Mouse (Mus musculus) liver, embryonic 11.5 days (tissue): Measurements from ENCODE around the gene Atp2b2. TPM values are rescaled to one million over a fixed set of nuclear protein-coding genes. Genes with fewer than 3 reads are reported as not detected.

Experiments
- ATAC-seq: fragments of 200-750 bp; cut with Nextera tagmentation; replicated peaks from 2 replicates; pipeline ENCODE4 v1.8.0; 2017; ENCODE audit warnings: moderate number of reproducible peaks, mild to moderate bottlenecking, moderate TSS enrichment, moderate library complexity; ENCODE audit not compliant: low FRiP score
- DNase-seq: peaks from one replicate; pipeline ENCODE4 v3.0.0-alpha.2; 2017; ENCODE audit warnings: low spot score
- H3K27ac ChIP-seq: fragments of 300-500 bp; sonication (generic); 2 replicates; pipeline ENCODE4 v1.5.1; 2014; ENCODE audit warnings: mild to moderate bottlenecking, low read depth, low read length, control low read depth
- H3K27me3 ChIP-seq: fragments of 300-500 bp; sonication (generic); replicated peaks from 2 replicates; pipeline ENCODE4 v1.6.1; 2014; ENCODE audit warnings: low read length, mixed read lengths; ENCODE audit not compliant: control insufficient read depth, insufficient read depth
- H3K36me3 ChIP-seq: fragments of 300-500 bp; sonication (generic); 2 replicates; pipeline ENCODE4 v1.6.1; 2014; ENCODE audit warnings: mild to moderate bottlenecking, low read length, moderate library complexity, mixed read lengths; ENCODE audit not compliant: control insufficient read depth, insufficient read depth
- H3K4me1 ChIP-seq: fragments of 300-500 bp; sonication (generic); replicated peaks from 2 replicates; pipeline ENCODE4 v1.6.1; 2014; ENCODE audit warnings: low read length, mixed read lengths; ENCODE audit not compliant: control insufficient read depth, insufficient read depth
- H3K4me2 ChIP-seq: fragments of 300-500 bp; sonication (generic); 2 replicates; pipeline ENCODE4 v1.6.1; 2014; ENCODE audit warnings: mild to moderate bottlenecking, control low read depth, moderate library complexity
- H3K4me3 ChIP-seq: fragments of 300-500 bp; sonication (generic); 2 replicates; pipeline ENCODE4 v1.5.1; 2014; ENCODE audit warnings: low read depth, low read length, control low read depth
- H3K9ac ChIP-seq: fragments of 300-500 bp; sonication (generic); 2 replicates; pipeline ENCODE4 v1.6.1; 2014; ENCODE audit warnings: low read depth, low read length, control low read depth
- H3K9me3 ChIP-seq: fragments of 300-500 bp; sonication (generic); 2 replicates; pipeline ENCODE4 v1.6.1; 2016; ENCODE audit warnings: low read length, inconsistent platforms, mixed read lengths; ENCODE audit not compliant: control insufficient read depth
- WGBS: fragments of 180-500 bp; shearing (Covaris S2); extraction: QIAGEN DNeasy Blood & Tissue Kit; methylation state at CpG from one replicate; pipeline ENCODE4 v1.1.7; 2014; 5-methylcytosine and 5-hydroxymethylcytosine counted together
- polyA plus RNA-seq: library from polyadenylated mRNA; unstranded; fragments of >200 nt; fragmentation: Nextera tagmentation; extraction: Ambion mirVana; gene quantifications from 2 replicates; pipeline ENCODE4 v1.2.1, GENCODE M21; 2014

Atp2b2 gene
- polyA plus RNA-seq, 1 experiment from 2014 or later, result 0.62 TPM

- Histone ChIP-seq H3K27me3 (peaks cover 3% of the 10 kb centered on the region; the same call in 1 of the 2 replicates), H3K36me3 (no peaks in the 10 kb centered on the region), H3K9me3 (no peaks in the 10 kb centered on the region), H3K4me3 (no peak overlapping the region), H3K4me2 (no peak overlapping the region), H3K27ac (no peak overlapping the region), H3K4me1 (no peaks in the 10 kb centered on the region), H3K9ac (no peak overlapping the region)
- no peak for DNase-seq
- no peak for ATAC-seq
- WGBS, result 71% methylated on average over 6 of the region's 6 CpGs
These were observed 41.5 kb downstream of the Atp2b2 start for GRCm38 (mm10) chr6:114000928-114001327.

GRCm38 (mm10) chr6:114000304-114000703, 42.1 kb downstream of the Atp2b2 start:
- WGBS, result 54% methylated on average over 7 of the region's 7 CpGs
- no peak for DNase-seq
- no peak for ATAC-seq
- no peak overlapping the region for H3K4me3 ChIP-seq
- no peak overlapping the region for H3K9ac ChIP-seq
- no peaks in the 10 kb centered on the region for H3K27me3 ChIP-seq
- no peak overlapping the region for H3K27ac ChIP-seq
- no peaks in the 10 kb centered on the region for H3K4me1 ChIP-seq
- H3K4me2 ChIP-seq, result no peak overlapping the region
- no peaks in the 10 kb centered on the region for H3K36me3 ChIP-seq
- H3K9me3 ChIP-seq, result no peaks in the 10 kb centered on the region

- Histone ChIP-seq H3K27ac (no peak overlapping the region), H3K4me1 (no peaks in the 10 kb centered on the region), H3K9ac (no peak overlapping the region), H3K36me3 (no peaks in the 10 kb centered on the region), H3K27me3 (no peaks in the 10 kb centered on the region), H3K4me3 (no peak overlapping the region), H3K9me3 (no peaks in the 10 kb centered on the region), H3K4me2 (no peak overlapping the region)
- no peak for DNase-seq
- WGBS, result 71% methylated on average over 2 of the region's 2 CpGs
- no peak for ATAC-seq
These were observed 44.0 kb downstream of the Atp2b2 start for GRCm38 (mm10) chr6:113998413-113998812.

- Histone ChIP-seq H3K36me3 (no peaks in the 10 kb centered on the region), H3K9ac (no peak overlapping the region), H3K27me3 (no peaks in the 10 kb centered on the region), H3K4me3 (no peak overlapping the region), H3K4me1 (no peaks in the 10 kb centered on the region), H3K9me3 (no peaks in the 10 kb centered on the region), H3K4me2 (no peak overlapping the region), H3K27ac (no peak overlapping the region)
- WGBS, result 84% methylated on average over 5 of the region's 5 CpGs
- ATAC-seq, result no peak
- DNase-seq, result no peak
These were observed 48.2 kb downstream of the Atp2b2 start for GRCm38 (mm10) chr6:113994176-113994575.

GRCm38 (mm10) chr6:113992101-113992500, 50.3 kb downstream of the Atp2b2 start:
- Histone ChIP-seq H3K4me1 (no peaks in the 10 kb centered on the region), H3K4me3 (no peak overlapping the region), H3K27me3 (no peaks in the 10 kb centered on the region), H3K9ac (no peak overlapping the region), H3K9me3 (no peaks in the 10 kb centered on the region), H3K27ac (no peak overlapping the region), H3K4me2 (no peak overlapping the region), H3K36me3 (no peaks in the 10 kb centered on the region)
- 50% methylated on average over 2 of the region's 2 CpGs for WGBS
- DNase-seq (no peak), ATAC-seq (no peak)

- H3K27me3 ChIP-seq, result no peaks in the 10 kb centered on the region
- no peak overlapping the region for H3K4me3 ChIP-seq
- no peak for DNase-seq
- H3K4me1 ChIP-seq, result no peaks in the 10 kb centered on the region
- H3K27ac ChIP-seq, result no peak overlapping the region
- no peaks in the 10 kb centered on the region for H3K9me3 ChIP-seq
- ATAC-seq, result no peak
- H3K4me2 ChIP-seq, result no peak overlapping the region
- no peak overlapping the region for H3K9ac ChIP-seq
- 67% methylated on average over 11 of the region's 11 CpGs for WGBS
- no peaks in the 10 kb centered on the region for H3K36me3 ChIP-seq
These were observed 50.9 kb downstream of the Atp2b2 start for GRCm38 (mm10) chr6:113991482-113991881.

- no peak for ATAC-seq
- H3K27me3 ChIP-seq, result no peaks in the 10 kb centered on the region
- H3K9me3 ChIP-seq, result no peaks in the 10 kb centered on the region
- H3K4me1 ChIP-seq, result no peaks in the 10 kb centered on the region
- H3K4me2 ChIP-seq, result no peak overlapping the region
- no peak overlapping the region for H3K9ac ChIP-seq
- H3K27ac ChIP-seq, result no peak overlapping the region
- H3K4me3 ChIP-seq, result no peak overlapping the region
- DNase-seq, result no peak
- no peaks in the 10 kb centered on the region for H3K36me3 ChIP-seq
- 5% methylated on average over 1 of the region's 1 CpGs for WGBS
These were observed 52.4 kb downstream of the Atp2b2 start for GRCm38 (mm10) chr6:113990044-113990443.

GRCm38 (mm10) chr6:113988521-113988920, 53.9 kb downstream of the Atp2b2 start:
- 67% methylated on average over 2 of the region's 2 CpGs for WGBS
- DNase-seq (no peak), ATAC-seq (no peak)
- Histone ChIP-seq H3K4me3 (no peak overlapping the region), H3K9ac (no peak overlapping the region), H3K36me3 (no peaks in the 10 kb centered on the region), H3K9me3 (no peaks in the 10 kb centered on the region), H3K27me3 (no peaks in the 10 kb centered on the region), H3K4me2 (no peak overlapping the region), H3K4me1 (no peaks in the 10 kb centered on the region), H3K27ac (no peak overlapping the region)

GRCm38 (mm10) chr6:113986671-113987070, 55.7 kb downstream of the Atp2b2 start:
- H3K9ac ChIP-seq, result no peak overlapping the region
- H3K4me1 ChIP-seq, result no peaks in the 10 kb centered on the region
- no peak overlapping the region for H3K4me3 ChIP-seq
- H3K9me3 ChIP-seq, result no peaks in the 10 kb centered on the region
- no peaks in the 10 kb centered on the region for H3K27me3 ChIP-seq
- 68% methylated on average over 4 of the region's 4 CpGs for whole genome bisulfite sequencing
- ATAC-seq (no peak), DNase-seq (no peak)
- H3K4me2 ChIP-seq, result no peak overlapping the region
- H3K36me3 ChIP-seq, result no peaks in the 10 kb centered on the region
- H3K27ac ChIP-seq, result no peak overlapping the region
